Mouse (Mus musculus): ENCODE data around the gene Rbm7. TPM values are rescaled to one million over a fixed set of nuclear protein-coding genes. Genes with fewer than 3 reads are reported as not detected.
A peak's percentile ranks its signal among the peaks of the same experiment; 100 is the strongest.

The Rbm7 gene
- polyA plus RNA-seq, 1 experiment from 2014 or later: 90.5 TPM

DNA sequence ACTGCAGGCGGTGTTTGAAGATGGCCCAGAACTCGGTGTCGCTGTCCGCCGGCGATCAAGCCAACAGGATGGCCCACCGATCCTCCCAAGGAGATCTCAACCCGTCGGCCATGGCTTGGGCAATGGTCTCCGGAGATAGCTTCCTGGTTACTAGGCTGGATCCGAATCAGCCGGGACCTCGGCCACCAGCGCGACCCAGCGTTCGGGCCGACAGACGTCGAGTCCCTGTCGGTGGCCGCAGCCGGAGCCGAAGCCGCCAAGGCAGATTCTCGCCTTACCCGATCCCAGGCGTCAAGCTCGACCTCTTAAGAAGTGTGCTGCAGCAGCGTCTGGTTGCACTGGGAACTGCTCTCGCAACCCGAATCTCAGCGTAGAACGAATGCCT, 441 bp upstream of the Rbm7 start:
- Histone ChIP-seq H3K27ac (ENCODE audit: low read depth, low read length) (peak overlapping the region; percentile 96), H3K9me3 (ENCODE audit: control insufficient read depth, low read length) (no peaks in the 10 kb centered on the region), H3K27me3 (ENCODE audit: control insufficient read depth, insufficient read depth, low read length) (no peaks in the 10 kb centered on the region), H3K4me1 (ENCODE audit: control insufficient read depth, insufficient read depth, low read length) (peaks cover 16% of the 10 kb centered on the region), H3K4me2 (ENCODE audit: low read depth, low read length) (peak overlapping the region; percentile 69), H3K4me3 (ENCODE audit: low read depth, low read length) (peak overlapping the region; percentile 72), H3K36me3 (ENCODE audit: control insufficient read depth, insufficient read depth, low read length) (peaks cover 12% of the 10 kb centered on the region), H3K9ac (replicated peaks; ENCODE audit: low read depth, low read length) (peak overlapping the region; percentile 82)
- WGBS: 3% methylated on average over 34 of the region's 34 CpGs
- peak; percentile 38; the same call in 1 of the 2 replicates for ATAC-seq (ENCODE audit: low read depth)

DNA sequence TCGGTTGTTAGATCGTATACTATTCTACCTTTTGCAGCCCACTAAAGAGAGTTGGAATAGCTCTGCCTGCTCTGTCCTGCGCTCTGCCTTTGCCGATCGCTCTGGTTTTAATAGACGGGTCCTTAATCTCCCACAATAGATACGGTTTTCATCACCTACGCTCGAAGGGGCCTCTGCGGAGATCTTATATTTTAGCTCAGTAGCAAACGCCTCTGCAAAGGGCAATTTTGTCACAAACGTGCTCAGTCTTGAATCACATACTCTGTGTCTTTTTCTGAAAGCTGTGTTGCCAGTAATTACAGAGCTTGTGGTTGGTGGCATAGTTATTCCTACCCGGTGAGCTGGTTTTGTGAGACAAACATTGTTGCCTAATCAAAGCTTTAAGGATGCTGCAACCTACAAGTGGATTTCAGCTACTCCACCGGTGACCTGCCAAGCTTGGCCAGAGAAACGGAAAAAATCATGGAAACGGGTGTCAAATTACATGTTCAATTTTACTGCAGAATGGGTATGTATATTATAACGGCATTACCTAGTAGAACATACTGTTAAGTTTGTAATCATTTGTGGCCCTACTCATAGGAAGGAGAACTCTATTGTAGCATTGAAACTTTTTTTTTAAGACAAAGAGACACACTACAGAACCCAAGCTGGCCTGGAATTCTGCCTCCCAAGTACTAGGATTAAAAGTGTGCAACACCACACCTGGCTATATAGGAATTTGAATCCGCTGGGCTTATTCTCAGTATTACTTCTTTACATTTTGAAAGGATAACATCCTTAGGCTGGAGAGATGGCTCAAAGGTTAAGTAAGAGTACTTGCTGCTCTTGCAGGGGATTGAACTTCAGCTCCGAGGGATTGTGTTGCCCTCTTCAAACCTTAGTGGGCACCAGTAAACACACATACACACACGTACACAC, 13.6 kb downstream of the Rbm7 start:
- Histone ChIP-seq H3K4me1 (ENCODE audit: control insufficient read depth, insufficient read depth, low read length) (no peaks in the 10 kb centered on the region), H3K27ac (ENCODE audit: low read depth, low read length) (no peak overlapping the region), H3K27me3 (ENCODE audit: control insufficient read depth, insufficient read depth, low read length) (no peaks in the 10 kb centered on the region), H3K36me3 (ENCODE audit: control insufficient read depth, insufficient read depth, low read length) (no peaks in the 10 kb centered on the region), H3K9me3 (ENCODE audit: control insufficient read depth, low read length) (no peaks in the 10 kb centered on the region), H3K4me2 (ENCODE audit: low read depth, low read length) (peak overlapping the region; percentile 83), H3K9ac (replicated peaks; ENCODE audit: low read depth, low read length) (0 out of 2 replicates have a peak overlapping the region, but pooled peaks have one; percentile 21), H3K4me3 (ENCODE audit: low read depth, low read length) (peak overlapping the region; percentile 85)
- WGBS: 37% methylated on average over 20 of the region's 20 CpGs
- no peak for ATAC-seq (ENCODE audit: low read depth)

DNA sequence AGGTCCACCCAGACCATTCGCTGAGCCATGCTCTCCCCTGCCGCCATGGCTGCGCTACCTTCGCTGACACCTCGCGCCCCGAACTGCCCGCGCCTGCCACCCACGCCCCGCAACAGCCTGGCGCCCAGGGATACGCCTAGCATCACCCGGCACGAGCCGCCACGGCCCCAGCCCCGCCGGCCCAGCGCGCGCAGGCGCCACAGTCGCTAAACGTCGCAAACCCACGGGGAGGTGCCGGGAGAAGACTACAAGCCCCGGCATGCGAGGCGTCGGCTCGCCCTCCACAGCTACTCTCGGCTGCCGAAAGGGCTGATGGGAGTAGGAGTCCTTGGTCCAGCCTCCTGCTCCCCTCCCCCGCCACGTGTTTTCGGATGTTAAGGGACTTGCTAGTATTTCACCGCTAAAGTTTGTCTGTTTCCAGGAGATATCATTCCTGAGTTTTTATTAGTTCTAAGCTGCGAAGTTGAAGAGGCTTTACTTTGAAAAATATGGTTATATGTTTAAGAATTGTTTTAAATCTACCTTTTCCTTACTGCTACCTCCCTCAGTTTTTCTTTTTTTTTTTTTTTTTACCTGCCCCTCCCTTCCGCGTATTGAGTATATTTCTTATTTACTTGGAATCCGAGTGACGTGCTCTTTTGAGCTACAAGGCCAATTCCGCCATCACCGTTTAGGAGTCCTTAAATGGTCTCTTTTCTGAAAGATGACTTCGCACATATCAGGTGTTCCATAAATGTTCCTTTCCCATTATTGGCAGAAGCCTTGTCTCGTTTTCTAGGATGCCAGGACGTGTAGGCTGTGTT, 14.5 kb downstream of the Rbm7 start, which contains the start of gene Rexo2:
Gene Rexo2 (minus strand): TSS at position 213 of the 803 bp plus-strand sequence.
- WGBS: 1% methylated on average over 49 of the region's 49 CpGs
- no peaks in the 10 kb centered on the region for H3K4me1 ChIP-seq (ENCODE audit: control insufficient read depth, insufficient read depth, low read length)
- no peak within 1 kb of the TSS for H3K27ac ChIP-seq (ENCODE audit: low read depth, low read length)
- no peaks in the 10 kb centered on the region for H3K9me3 ChIP-seq (ENCODE audit: control insufficient read depth, low read length)
- peak; percentile 100 for ATAC-seq (ENCODE audit: low read depth)
- no peaks in the 10 kb centered on the region for H3K36me3 ChIP-seq (ENCODE audit: control insufficient read depth, insufficient read depth, low read length)
- H3K4me2 ChIP-seq (ENCODE audit: low read depth, low read length): peak within 1 kb of the TSS; percentile 83
- peak within 1 kb of the TSS; percentile 79 for H3K9ac ChIP-seq (replicated peaks; ENCODE audit: low read depth, low read length)
- H3K4me3 ChIP-seq (ENCODE audit: low read depth, low read length): peak within 1 kb of the TSS; percentile 85
- H3K27me3 ChIP-seq (ENCODE audit: control insufficient read depth, insufficient read depth, low read length): no peaks in the 10 kb centered on the region

DNA sequence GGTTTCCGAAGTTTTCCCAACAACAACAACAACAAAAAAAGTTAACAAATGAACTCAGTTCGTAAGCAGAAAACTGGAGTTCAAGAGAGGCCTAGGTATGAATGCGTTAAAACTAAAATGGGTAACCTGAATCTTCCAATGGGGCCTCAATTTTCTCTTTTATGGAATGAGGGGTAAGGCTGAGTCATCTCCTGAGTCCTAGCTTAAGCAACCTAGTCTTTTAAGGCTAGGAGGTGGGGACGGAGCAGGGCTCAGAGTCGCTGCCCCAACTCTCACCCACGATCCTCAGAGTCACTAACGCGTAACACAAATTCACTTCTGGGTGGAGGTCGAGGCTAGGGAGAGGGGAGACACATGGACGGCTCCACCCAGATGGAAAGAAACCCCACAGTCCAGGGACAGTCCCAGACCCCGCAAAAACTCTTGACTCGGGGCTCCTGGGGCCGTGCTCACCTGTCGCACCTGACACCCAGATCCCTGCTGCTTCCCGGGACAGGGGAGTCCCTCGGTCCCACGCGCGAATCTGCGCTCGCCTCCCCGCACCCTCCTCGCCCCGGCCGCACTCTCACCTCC, 15.2 kb downstream of the Rbm7 start:
- H3K4me2 ChIP-seq (ENCODE audit: low read depth, low read length): peak overlapping the region; percentile 83
- H3K27ac ChIP-seq (ENCODE audit: low read depth, low read length): no peak overlapping the region
- H3K27me3 ChIP-seq (ENCODE audit: control insufficient read depth, insufficient read depth, low read length): no peaks in the 10 kb centered on the region
- WGBS: 8% methylated on average over 23 of the region's 25 CpGs
- ATAC-seq (ENCODE audit: low read depth): peak; percentile 64
- H3K9me3 ChIP-seq (ENCODE audit: control insufficient read depth, low read length): no peaks in the 10 kb centered on the region
- H3K36me3 ChIP-seq (ENCODE audit: control insufficient read depth, insufficient read depth, low read length): no peaks in the 10 kb centered on the region
- peak overlapping the region; percentile 85 for H3K4me3 ChIP-seq (ENCODE audit: low read depth, low read length)
- peak overlapping the region; percentile 79 for H3K9ac ChIP-seq (replicated peaks; ENCODE audit: low read depth, low read length)
- no peaks in the 10 kb centered on the region for H3K4me1 ChIP-seq (ENCODE audit: control insufficient read depth, insufficient read depth, low read length)

GRCm38 (mm10) chr9:48478808-48479207, 16.3 kb downstream of the Rbm7 start:
- Histone ChIP-seq H3K9me3 (ENCODE audit: control insufficient read depth, low read length) (no peaks in the 10 kb centered on the region), H3K36me3 (ENCODE audit: control insufficient read depth, insufficient read depth, low read length) (no peaks in the 10 kb centered on the region), H3K4me2 (ENCODE audit: low read depth, low read length) (no peak overlapping the region), H3K27ac (ENCODE audit: low read depth, low read length) (no peak overlapping the region), H3K4me3 (ENCODE audit: low read depth, low read length) (no peak overlapping the region), H3K4me1 (ENCODE audit: control insufficient read depth, insufficient read depth, low read length) (no peaks in the 10 kb centered on the region), H3K9ac (replicated peaks; ENCODE audit: low read depth, low read length) (no peak overlapping the region), H3K27me3 (ENCODE audit: control insufficient read depth, insufficient read depth, low read length) (no peaks in the 10 kb centered on the region)
- ATAC-seq (ENCODE audit: low read depth): no peak
- 93% methylated on average over 4 of the region's 4 CpGs for WGBS

DNA sequence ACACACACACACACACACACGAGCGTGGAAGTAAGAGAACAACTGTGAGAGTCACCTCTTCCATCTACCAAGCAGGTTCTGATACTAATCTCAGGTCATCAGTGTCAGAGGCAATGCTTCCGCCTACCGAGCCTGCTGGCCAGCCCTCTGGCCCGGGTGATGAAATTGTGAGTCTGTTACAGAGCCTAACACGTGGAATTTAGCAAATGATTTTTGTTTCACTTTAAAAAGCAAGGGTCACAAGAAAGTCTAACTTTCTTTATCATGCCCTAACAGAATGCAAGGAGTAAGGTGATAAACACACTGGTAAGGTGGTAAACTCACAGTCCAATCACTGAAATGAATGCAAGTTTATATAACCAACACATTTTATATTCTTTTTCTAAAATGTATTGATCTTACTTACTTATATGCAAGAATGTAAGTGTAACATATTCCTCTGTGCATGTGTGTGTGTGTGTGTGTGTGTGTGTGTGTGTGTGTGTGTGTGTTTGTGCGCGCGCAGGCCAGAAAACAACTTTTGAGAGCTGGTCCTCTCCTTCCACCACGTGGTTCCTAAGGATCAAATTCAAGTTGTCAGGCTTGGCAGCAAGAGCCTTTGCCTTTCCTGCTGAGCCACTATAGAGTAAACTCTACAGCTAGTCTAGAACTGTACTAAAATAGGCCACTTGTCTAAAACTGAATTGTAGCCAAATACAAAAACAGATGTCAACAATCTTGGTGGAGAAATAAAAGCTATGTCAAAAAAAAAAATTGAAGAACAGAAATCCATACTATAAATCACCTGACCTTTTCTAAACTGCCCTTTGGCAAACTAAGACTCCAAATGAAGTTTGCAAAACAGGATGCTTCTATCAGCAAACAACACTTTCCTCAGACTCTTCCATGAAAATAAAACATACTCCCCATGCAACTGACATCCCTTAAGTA, 18.6 kb downstream of the Rbm7 start:
- Histone ChIP-seq H3K27me3 (ENCODE audit: control insufficient read depth, insufficient read depth, low read length) (no peaks in the 10 kb centered on the region), H3K27ac (ENCODE audit: low read depth, low read length) (no peak overlapping the region), H3K9me3 (ENCODE audit: control insufficient read depth, low read length) (no peaks in the 10 kb centered on the region), H3K9ac (replicated peaks; ENCODE audit: low read depth, low read length) (no peak overlapping the region), H3K36me3 (ENCODE audit: control insufficient read depth, insufficient read depth, low read length) (no peaks in the 10 kb centered on the region), H3K4me2 (ENCODE audit: low read depth, low read length) (no peak overlapping the region), H3K4me1 (ENCODE audit: control insufficient read depth, insufficient read depth, low read length) (no peaks in the 10 kb centered on the region), H3K4me3 (ENCODE audit: low read depth, low read length) (no peak overlapping the region)
- ATAC-seq (ENCODE audit: low read depth): no peak
- WGBS: 96% methylated on average over 10 of the region's 10 CpGs

DNA sequence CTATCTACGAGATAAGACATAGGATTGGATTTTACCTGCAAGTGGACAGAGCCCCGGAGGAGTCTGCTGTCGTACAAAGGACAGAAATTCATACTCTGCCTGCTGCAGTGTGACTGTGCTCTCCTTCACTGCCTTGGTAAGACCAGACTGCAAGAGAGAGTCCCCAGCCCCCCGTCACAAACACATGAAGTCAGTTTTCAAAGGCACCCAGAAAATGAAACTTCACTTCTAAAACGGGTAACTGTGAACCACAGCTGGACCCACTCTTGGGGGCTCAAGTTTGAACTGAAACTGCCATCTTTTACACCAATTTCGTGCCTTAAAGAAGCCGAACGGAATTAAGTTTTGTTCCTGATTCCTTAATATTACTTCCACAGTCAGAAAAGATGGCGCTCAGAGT, 20.7 kb downstream of the Rbm7 start:
- Histone ChIP-seq H3K27me3 (ENCODE audit: control insufficient read depth, insufficient read depth, low read length) (no peaks in the 10 kb centered on the region), H3K36me3 (ENCODE audit: control insufficient read depth, insufficient read depth, low read length) (no peaks in the 10 kb centered on the region), H3K4me2 (ENCODE audit: low read depth, low read length) (no peak overlapping the region), H3K4me3 (ENCODE audit: low read depth, low read length) (no peak overlapping the region), H3K4me1 (ENCODE audit: control insufficient read depth, insufficient read depth, low read length) (no peaks in the 10 kb centered on the region), H3K27ac (ENCODE audit: low read depth, low read length) (no peak overlapping the region), H3K9ac (replicated peaks; ENCODE audit: low read depth, low read length) (no peak overlapping the region), H3K9me3 (ENCODE audit: control insufficient read depth, low read length) (no peaks in the 10 kb centered on the region)
- WGBS: 96% methylated on average over 9 of the region's 9 CpGs
- no peak for ATAC-seq (ENCODE audit: low read depth)

DNA sequence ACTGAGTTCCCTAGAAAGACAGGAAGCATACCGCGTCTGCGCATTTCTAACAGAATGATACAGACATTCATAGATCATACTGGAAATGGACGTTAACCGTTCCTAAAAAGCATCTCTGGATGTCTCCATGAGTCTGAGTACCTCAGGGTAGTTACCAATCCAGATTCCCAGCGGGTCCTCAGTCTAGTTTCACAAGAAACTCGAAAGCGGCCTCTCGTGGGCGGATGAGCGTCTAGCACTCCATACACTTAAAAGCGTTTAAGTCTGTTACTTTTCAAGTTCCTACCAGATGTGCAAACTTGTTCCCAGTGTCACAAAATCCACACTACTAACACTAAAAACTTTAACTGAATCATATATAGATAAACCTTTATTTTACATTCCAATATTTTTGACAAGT, 22.0 kb downstream of the Rbm7 start:
- Histone ChIP-seq H3K27me3 (ENCODE audit: control insufficient read depth, insufficient read depth, low read length) (no peaks in the 10 kb centered on the region), H3K36me3 (ENCODE audit: control insufficient read depth, insufficient read depth, low read length) (no peaks in the 10 kb centered on the region), H3K27ac (ENCODE audit: low read depth, low read length) (no peak overlapping the region), H3K4me3 (ENCODE audit: low read depth, low read length) (no peak overlapping the region), H3K4me2 (ENCODE audit: low read depth, low read length) (no peak overlapping the region), H3K9me3 (ENCODE audit: control insufficient read depth, low read length) (no peaks in the 10 kb centered on the region), H3K4me1 (ENCODE audit: control insufficient read depth, insufficient read depth, low read length) (no peaks in the 10 kb centered on the region), H3K9ac (replicated peaks; ENCODE audit: low read depth, low read length) (no peak overlapping the region)
- WGBS: 94% methylated on average over 12 of the region's 12 CpGs
- ATAC-seq (ENCODE audit: low read depth): no peak
